Mouse (Mus musculus) forebrain, embryonic 13.5 days (tissue): ENCODE data around the gene Gpr62. TPM values are rescaled to one million over a fixed set of nuclear protein-coding genes. Genes with fewer than 3 reads are reported as not detected.

Experiments
- ATAC-seq: fragments of 200-750 bp; cut with Nextera tagmentation; 2 replicates; pipeline ENCODE4 v1.8.0; 2017
- H3K27ac ChIP-seq: fragments of 300-500 bp; sonication (generic); 2 replicates; pipeline ENCODE4 v1.5.1; 2015; ENCODE audit warnings: inconsistent platforms, mild to moderate bottlenecking, moderate library complexity
- H3K27me3 ChIP-seq: fragments of 300-500 bp; sonication (generic); 2 replicates; pipeline ENCODE4 v1.6.1; 2015; ENCODE audit warnings: mild to moderate bottlenecking, inconsistent platforms
- H3K36me3 ChIP-seq: fragments of 300-500 bp; sonication (generic); 2 replicates; pipeline ENCODE4 v1.6.1; 2015; ENCODE audit warnings: mild to moderate bottlenecking, inconsistent platforms; ENCODE audit not compliant: poor library complexity, severe bottlenecking
- H3K4me1 ChIP-seq: fragments of 300-500 bp; sonication (generic); 2 replicates; pipeline ENCODE4 v1.6.1; 2015; ENCODE audit warnings: inconsistent platforms
- H3K4me2 ChIP-seq: fragments of 300-500 bp; sonication (generic); 2 replicates; pipeline ENCODE4 v1.6.1; 2015; ENCODE audit warnings: inconsistent platforms, mild to moderate bottlenecking, moderate library complexity
- H3K4me3 ChIP-seq: fragments of 300-500 bp; sonication (generic); 2 replicates; pipeline ENCODE4 v1.5.1; 2015; ENCODE audit warnings: mild to moderate bottlenecking, inconsistent platforms
- H3K9ac ChIP-seq: fragments of 300-500 bp; sonication (generic); 2 replicates; pipeline ENCODE4 v1.6.1; 2015; ENCODE audit warnings: mild to moderate bottlenecking, inconsistent platforms
- H3K9me3 ChIP-seq: fragments of 300-500 bp; sonication (generic); replicated peaks from 2 replicates; pipeline ENCODE4 v1.6.1; 2016; ENCODE audit warnings: inconsistent platforms
- WGBS: fragments of 180-500 bp; shearing (Covaris S2); methylation state at CpG from one replicate; pipeline ENCODE4 v1.1.7; 2015; 5-methylcytosine and 5-hydroxymethylcytosine counted together
- polyA plus RNA-seq: library from polyadenylated mRNA; unstranded; fragments of >200 nt; fragmentation: Nextera tagmentation; extraction: Ambion mirVana; gene quantifications from 2 replicates; pipeline ENCODE4 v1.2.1, GENCODE M21; 2015

Gpr62 gene
- polyA plus RNA-seq, 1 experiment from 2014 or later = 0.45 TPM

GRCm38 (mm10) chr9:106473081-106473752 lies 7.5 kb upstream of the Gpr62 start:
- WGBS = 90% methylated on average over 16 of the region's 16 CpGs
- Histone ChIP-seq H3K4me2 (no peak overlapping the region), H3K27ac (no peak overlapping the region), H3K4me1 (peaks cover 31% of the 10 kb centered on the region), H3K4me3 (no peak overlapping the region), H3K9ac (no peak overlapping the region), H3K9me3 (no peaks in the 10 kb centered on the region), H3K36me3 (no peaks in the 10 kb centered on the region), H3K27me3 (no peaks in the 10 kb centered on the region)
- no peak for ATAC-seq

- H3K4me1 ChIP-seq = peaks cover 22% of the 10 kb centered on the region
- no peaks in the 10 kb centered on the region for H3K9me3 ChIP-seq
- WGBS = 68% methylated on average over 4 of the region's 4 CpGs
- H3K27me3 ChIP-seq = no peaks in the 10 kb centered on the region
- H3K4me3 ChIP-seq = no peak overlapping the region
- H3K27ac ChIP-seq = no peak overlapping the region
- H3K36me3 ChIP-seq = no peaks in the 10 kb centered on the region
- no peak overlapping the region for H3K4me2 ChIP-seq
- H3K9ac ChIP-seq = no peak overlapping the region
- no peak for ATAC-seq
These were observed 6.6 kb upstream of the Gpr62 start for GRCm38 (mm10) chr9:106472321-106472720.

- 17% methylated on average over 5 of the region's 5 CpGs for WGBS
- ATAC-seq = no peak
- Histone ChIP-seq H3K4me1 (peaks cover 22% of the 10 kb centered on the region), H3K9ac (no peak overlapping the region), H3K27ac (no peak overlapping the region), H3K4me2 (no peak overlapping the region), H3K36me3 (no peaks in the 10 kb centered on the region), H3K4me3 (no peak overlapping the region), H3K9me3 (no peaks in the 10 kb centered on the region), H3K27me3 (no peaks in the 10 kb centered on the region)
These were observed 6.2 kb upstream of the Gpr62 start for GRCm38 (mm10) chr9:106471892-106472291.

- H3K27ac ChIP-seq = no peak overlapping the region
- H3K4me3 ChIP-seq = no peak overlapping the region
- no peaks in the 10 kb centered on the region for H3K36me3 ChIP-seq
- H3K9ac ChIP-seq = no peak overlapping the region
- H3K4me1 ChIP-seq = peaks cover 20% of the 10 kb centered on the region
- no peak overlapping the region for H3K4me2 ChIP-seq
- WGBS = 62% methylated on average over 14 of the region's 14 CpGs
- no peaks in the 10 kb centered on the region for H3K27me3 ChIP-seq
- no peak for ATAC-seq
- no peaks in the 10 kb centered on the region for H3K9me3 ChIP-seq
These were observed 5.4 kb upstream of the Gpr62 start for GRCm38 (mm10) chr9:106470991-106471750.

GRCm38 (mm10) chr9:106469776-106470175 lies 4.0 kb upstream of the Gpr62 start:
- no peaks in the 10 kb centered on the region for H3K9me3 ChIP-seq
- H3K27me3 ChIP-seq = no peaks in the 10 kb centered on the region
- H3K27ac ChIP-seq = no peak overlapping the region
- no peak overlapping the region for H3K9ac ChIP-seq
- no peaks in the 10 kb centered on the region for H3K36me3 ChIP-seq
- peaks cover 28% of the 10 kb centered on the region for H3K4me1 ChIP-seq
- no peak overlapping the region for H3K4me2 ChIP-seq
- ATAC-seq = no peak
- H3K4me3 ChIP-seq = no peak overlapping the region
- WGBS = 72% methylated on average over 9 of the region's 9 CpGs

- Histone ChIP-seq H3K9ac (no peak overlapping the region), H3K27me3 (no peaks in the 10 kb centered on the region), H3K27ac (no peak overlapping the region), H3K4me2 (no peak overlapping the region), H3K9me3 (no peaks in the 10 kb centered on the region), H3K36me3 (peaks cover 3% of the 10 kb centered on the region; the same call in 1 of the 2 replicates), H3K4me3 (no peak overlapping the region), H3K4me1 (peaks cover 28% of the 10 kb centered on the region)
- WGBS = 80% methylated on average over 6 of the region's 6 CpGs
- no peak for ATAC-seq
These were observed 3.6 kb upstream of the Gpr62 start for GRCm38 (mm10) chr9:106469317-106469716.

- WGBS = 92% methylated on average over 7 of the region's 7 CpGs
These were observed 2.0 kb upstream of the Gpr62 start for GRCm38 (mm10) chr9:106467746-106468145.

GRCm38 (mm10) chr9:106466721-106467120 lies 983 bp upstream of the Gpr62 start:
- Histone ChIP-seq H3K4me3 (no peak overlapping the region), H3K4me1 (peaks cover 26% of the 10 kb centered on the region), H3K9ac (no peak overlapping the region), H3K27ac (no peak overlapping the region), H3K4me2 (no peak overlapping the region), H3K27me3 (no peaks in the 10 kb centered on the region; the same call in 1 of the 2 replicates), H3K9me3 (no peaks in the 10 kb centered on the region), H3K36me3 (peaks cover 28% of the 10 kb centered on the region)
- no peak for ATAC-seq
- WGBS = 88% methylated on average over 6 of the region's 6 CpGs

More at GRCm38 (mm10) chr9:106467746-106468145, 2.0 kb upstream of the Gpr62 start:
- Histone ChIP-seq H3K4me2 (no peak overlapping the region), H3K9me3 (no peaks in the 10 kb centered on the region), H3K27ac (no peak overlapping the region), H3K36me3 (peaks cover 18% of the 10 kb centered on the region), H3K9ac (no peak overlapping the region), H3K4me1 (peaks cover 28% of the 10 kb centered on the region), H3K27me3 (no peaks in the 10 kb centered on the region; the same call in 1 of the 2 replicates), H3K4me3 (no peak overlapping the region)
- no peak for ATAC-seq

GRCm38 (mm10) chr9:106464751-106465541 lies 792 bp downstream of the Gpr62 start:
- Histone ChIP-seq H3K27ac (peak overlapping the region; percentile 70), H3K9me3 (no peaks in the 10 kb centered on the region), H3K4me1 (peaks cover 36% of the 10 kb centered on the region), H3K27me3 (no peaks in the 10 kb centered on the region; the same call in 1 of the 2 replicates), H3K9ac (peak overlapping the region; percentile 79), H3K4me3 (peak overlapping the region; percentile 50), H3K4me2 (peak overlapping the region; percentile 95), H3K36me3 (peaks cover 46% of the 10 kb centered on the region)
- ATAC-seq = peak; percentile 81
- 2% methylated on average over 99 of the region's 99 CpGs for WGBS

- Histone ChIP-seq H3K4me2 (no peak overlapping the region), H3K9me3 (no peaks in the 10 kb centered on the region), H3K27me3 (no peaks in the 10 kb centered on the region; the same call in 1 of the 2 replicates), H3K27ac (no peak overlapping the region), H3K36me3 (peaks cover 50% of the 10 kb centered on the region), H3K9ac (peak overlapping the region; percentile 35; the same call in 1 of the 2 replicates), H3K4me1 (peaks cover 51% of the 10 kb centered on the region), H3K4me3 (no peak overlapping the region)
- no peak for ATAC-seq
- WGBS = 81% methylated on average over 21 of the region's 21 CpGs
These were observed 2.3 kb downstream of the Gpr62 start for GRCm38 (mm10) chr9:106463122-106464063.

- peaks cover 59% of the 10 kb centered on the region for H3K36me3 ChIP-seq
- no peaks in the 10 kb centered on the region for H3K9me3 ChIP-seq
- no peak overlapping the region for H3K27ac ChIP-seq
- 89% methylated on average over 12 of the region's 12 CpGs for WGBS
- ATAC-seq = no peak
- H3K4me3 ChIP-seq = no peak overlapping the region
- no peaks in the 10 kb centered on the region; the same call in 1 of the 2 replicates for H3K27me3 ChIP-seq
- H3K9ac ChIP-seq = no peak overlapping the region
- H3K4me1 ChIP-seq = peaks cover 61% of the 10 kb centered on the region
- H3K4me2 ChIP-seq = no peak overlapping the region
These were observed 3.3 kb downstream of the Gpr62 start for GRCm38 (mm10) chr9:106462430-106462800.
